Mouse (Mus musculus) kidney, postnatal 10 days (tissue): ENCODE data around the gene Onecut1.

ENCODE experiments used
- DNase-seq: peaks from one replicate; pipeline ENCODE4 v3.0.0; 2021; ENCODE audit warnings: mixed read lengths

Onecut1 gene

DNA sequence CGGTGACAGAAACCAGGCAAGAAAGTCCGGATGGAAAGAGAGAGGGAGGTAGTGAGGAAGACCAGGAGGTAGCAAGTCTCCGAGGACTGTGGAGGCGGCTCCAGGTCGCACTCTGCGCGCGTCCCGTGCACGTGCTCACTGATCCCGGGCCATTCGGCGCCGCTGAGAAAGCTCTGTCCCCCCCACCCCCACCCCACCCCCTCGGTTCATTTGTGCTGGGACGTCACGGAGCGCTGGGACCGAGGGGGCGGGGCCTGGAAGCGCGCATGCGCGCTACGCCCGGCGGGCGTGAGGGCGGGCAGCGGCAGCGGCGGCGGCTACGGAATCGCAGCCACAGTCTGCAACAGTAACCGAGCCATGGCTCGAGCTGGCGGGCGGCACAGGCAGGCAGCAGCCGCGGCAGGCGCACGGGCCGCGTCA, at the start of gene Onecut1:
Gene Onecut1 (plus strand): TSS at position 361 of the 420 bp plus-strand sequence.
- DNase-seq, result peak; percentile 80

DNA sequence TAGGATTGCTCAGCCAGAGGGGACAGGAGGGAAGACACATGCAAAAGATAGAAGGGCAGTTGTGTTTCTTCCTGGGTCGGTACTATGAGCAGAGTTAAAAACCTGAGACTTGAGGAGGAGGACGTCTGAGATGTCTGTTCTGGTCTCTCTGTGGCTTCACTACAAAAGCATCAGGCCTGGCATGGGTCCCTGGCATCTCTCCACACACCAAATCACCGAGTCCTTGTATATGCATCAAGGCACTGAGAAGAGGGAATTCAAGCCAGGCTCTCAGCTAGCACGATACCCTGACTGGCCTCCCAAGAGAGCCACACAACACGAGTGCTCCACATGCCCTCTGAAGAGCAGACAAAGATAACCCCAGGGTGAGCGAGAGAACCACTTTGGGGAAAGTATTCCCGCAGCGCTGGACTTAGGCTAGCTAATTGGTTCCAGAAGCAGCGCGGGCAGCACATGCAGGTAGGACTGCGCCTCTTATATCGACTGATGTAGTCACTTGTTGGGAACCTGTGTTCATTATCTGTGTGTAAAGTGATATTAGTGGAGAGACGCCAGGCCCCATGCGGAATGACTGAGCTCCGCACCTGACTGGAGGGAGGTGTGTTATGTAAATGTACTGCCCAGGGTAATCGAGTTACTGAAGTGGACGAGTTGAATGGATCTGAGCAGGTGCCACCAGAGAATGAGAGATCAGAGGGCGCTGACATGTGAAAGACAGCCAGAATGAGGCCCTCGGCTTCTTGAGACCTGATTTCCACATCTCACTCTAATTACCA, 41.8 kb upstream of the Onecut1 start:
- DNase-seq, result no peak

DNA sequence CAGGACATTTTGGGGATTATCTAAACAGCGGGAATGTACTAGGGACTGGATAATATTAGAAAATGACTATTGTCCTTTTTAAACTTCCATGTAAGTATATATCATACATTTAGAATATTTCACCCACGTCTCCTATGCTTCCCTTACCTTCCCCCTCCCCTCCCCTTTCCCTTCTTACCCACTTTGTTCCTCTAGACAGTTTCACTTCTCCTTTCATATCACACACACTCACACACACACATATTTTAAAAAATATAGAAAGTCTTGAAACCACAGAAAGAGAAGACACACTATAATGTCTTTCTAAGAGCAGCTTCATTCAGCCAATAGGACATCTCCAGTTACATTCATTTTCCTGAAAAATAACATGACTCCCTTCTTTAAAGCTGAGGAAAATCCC, 36.6 kb upstream of the Onecut1 start:
- DNase-seq, result no peak

- DNase-seq, result no peak
Measured at GRCm38 (mm10) chr9:74829206-74829605, 32.5 kb upstream of the Onecut1 start.

DNA sequence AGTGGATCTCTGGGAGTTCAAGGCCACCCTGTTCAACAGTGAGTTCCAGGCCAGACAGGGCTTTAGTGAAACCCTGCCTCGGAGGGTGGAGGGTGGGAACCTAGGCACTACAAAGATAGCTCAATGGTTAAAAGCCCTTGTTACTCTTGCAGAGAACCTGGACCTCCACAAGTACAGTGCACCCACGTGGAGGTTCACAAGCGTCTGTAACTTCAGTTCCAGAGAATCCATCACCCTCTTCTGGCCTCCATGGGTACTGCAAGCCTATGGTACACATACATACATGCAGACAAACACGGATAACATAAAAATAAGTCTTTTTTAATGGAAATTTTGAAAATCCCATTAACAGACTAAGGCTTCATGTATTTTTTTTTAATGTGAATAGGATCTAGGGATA, 18.8 kb upstream of the Onecut1 start:
- no peak for DNase-seq

GRCm38 (mm10) chr9:74846867-74847830, 14.6 kb upstream of the Onecut1 start:
- no peak for DNase-seq

- DNase-seq, result no peak
Measured at GRCm38 (mm10) chr9:74848411-74849194, 13.1 kb upstream of the Onecut1 start.

DNA sequence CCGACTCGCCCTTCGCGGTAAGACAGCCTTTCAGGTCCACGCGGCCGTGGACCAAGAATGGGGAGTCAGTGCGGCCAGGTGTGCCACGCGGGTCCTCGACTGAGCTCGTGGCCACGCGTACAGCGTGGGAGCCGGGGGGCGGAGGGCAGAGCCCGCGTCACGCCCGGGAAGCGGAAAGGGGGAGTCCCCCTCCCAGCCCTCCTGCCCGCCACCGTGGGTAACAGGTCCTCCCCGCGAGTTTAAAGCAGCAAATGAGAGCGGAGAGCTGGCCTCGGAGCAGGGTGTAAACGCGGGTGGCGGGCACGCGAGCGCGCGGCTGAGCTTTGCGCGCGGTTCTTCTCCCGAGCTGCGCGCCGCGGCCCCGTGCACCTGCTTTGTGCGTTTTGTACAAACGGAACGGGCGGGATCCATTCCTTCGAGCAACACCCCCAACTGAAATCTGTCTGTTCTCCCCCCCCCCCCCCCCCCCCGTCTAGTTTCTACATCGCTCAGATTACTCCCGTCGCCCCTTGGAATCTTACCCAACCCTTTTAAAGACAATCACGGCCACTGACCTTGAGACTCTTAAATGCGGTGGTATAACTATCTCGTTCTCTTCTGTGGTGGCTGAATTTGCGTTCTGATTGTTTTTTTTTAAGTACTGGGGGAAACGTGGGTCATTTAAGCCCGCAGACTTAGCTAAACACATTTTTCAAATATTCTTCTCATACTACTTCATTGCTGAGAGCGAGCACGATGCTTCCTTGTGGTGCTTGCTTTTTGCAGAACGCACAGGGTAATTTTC, 12.3 kb upstream of the Onecut1 start:
- no peak for DNase-seq

- DNase-seq, result no peak
Measured at GRCm38 (mm10) chr9:74849979-74850780, 11.5 kb upstream of the Onecut1 start.

- no peak for DNase-seq
Measured at GRCm38 (mm10) chr9:74850781-74851145, 11.0 kb upstream of the Onecut1 start.

DNA sequence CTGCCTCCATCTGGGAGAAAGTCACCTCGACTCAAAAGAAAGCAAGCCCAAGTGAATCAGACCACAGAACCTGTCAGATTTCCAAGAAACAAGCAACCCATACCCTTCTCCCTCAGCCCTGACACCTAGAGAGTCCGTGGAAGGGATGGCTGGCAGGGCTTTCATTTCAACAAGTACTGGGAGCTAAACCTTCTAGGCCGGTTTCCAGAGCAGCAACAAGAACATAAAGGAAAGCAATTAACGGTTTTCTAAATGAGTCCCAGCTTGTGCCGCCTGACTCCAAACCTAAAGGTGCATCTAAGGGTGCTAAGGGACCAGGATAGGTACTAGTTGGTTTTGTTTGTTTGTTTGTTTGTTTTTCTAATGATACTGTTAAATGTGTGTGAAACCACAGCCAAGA, 10.1 kb upstream of the Onecut1 start:
- DNase-seq, result no peak

DNA sequence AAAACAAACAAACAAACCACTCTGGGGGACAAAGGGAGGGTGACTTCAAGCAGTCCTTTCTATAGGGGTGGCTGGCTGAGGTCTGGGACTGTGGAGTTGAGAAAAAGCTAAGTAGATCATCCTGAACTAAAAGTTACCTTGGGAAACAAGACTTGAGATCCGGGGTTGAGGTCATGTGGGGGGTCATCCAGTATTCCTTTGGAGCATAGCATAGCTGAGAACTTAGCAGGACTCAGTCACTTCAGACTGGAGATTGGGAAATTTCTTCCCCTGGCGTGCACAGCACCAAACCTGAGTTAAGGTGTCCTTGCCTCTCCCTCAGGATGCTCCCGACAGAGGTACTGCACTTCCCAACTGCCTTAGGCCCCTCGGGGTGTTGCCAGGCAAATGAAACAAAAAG, 9.4 kb upstream of the Onecut1 start:
- no peak for DNase-seq

DNA sequence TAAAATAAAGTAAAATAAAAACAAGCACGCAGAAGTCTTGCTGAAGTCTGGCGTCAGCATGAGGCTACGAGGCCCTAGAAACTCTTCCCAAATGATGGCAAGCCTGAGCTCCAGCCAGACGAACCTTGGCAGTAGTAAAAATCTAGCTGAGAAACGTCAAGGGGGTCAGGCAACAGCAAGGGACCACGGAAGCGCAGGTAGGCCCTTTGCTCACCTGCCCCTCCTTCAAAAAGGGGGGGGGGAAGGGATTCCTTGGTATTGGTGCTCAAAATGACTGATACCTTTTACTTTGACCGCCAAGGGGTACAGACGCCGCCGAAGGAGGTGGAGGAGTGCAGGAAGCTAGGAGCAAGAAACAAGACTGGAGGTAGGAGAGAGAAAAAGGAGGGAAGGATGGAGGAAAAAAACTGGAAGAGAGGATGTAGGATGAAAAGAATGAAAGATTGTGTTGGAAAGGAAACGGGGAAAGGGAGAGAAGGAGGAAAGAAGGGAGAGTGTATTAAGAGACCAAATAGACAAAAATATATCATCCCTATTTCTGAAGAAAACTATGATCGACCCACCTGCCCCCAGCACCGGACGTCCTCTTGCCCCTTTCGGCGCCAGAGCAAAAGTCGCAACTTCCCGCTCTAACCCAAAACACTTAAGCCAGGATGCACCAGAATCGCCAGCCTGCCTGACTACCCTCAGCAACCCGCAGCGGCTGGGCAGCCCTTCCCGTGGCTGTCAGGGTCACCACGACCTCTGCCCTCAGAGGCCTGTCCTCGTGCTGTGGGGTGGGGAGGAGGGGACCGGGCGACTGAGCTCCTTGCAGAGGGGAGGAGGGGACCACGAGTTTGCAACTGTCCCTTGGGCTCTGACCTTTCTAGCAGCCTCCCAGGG, 8.3 kb upstream of the Onecut1 start:
- DNase-seq, result no peak

DNA sequence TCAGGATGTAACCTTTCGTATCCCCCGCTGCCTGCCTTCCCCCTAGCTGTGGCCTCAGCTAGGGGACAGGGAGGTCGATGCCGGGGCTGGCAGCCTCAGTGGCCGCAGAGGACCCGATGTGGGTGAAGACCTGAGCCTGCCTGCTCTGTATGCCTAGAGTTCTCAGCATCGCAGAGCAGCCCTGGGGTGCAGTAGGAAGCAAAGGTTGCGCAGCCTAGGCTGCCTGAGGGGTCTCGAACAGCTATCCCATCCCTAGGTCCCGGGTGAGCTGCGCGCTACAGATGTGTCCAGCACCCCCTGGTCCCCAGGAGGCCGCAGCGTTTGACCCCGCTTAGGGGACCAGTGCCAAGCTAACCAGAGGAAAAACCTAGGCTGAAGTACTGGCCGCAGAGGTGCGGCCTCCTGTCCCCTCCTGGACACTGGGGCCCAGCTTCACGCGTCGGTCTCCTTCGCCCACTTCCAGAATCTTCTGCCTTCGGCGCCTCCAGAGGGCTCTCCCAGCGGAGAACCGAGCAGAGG, 7.6 kb upstream of the Onecut1 start:
- no peak for DNase-seq

DNA sequence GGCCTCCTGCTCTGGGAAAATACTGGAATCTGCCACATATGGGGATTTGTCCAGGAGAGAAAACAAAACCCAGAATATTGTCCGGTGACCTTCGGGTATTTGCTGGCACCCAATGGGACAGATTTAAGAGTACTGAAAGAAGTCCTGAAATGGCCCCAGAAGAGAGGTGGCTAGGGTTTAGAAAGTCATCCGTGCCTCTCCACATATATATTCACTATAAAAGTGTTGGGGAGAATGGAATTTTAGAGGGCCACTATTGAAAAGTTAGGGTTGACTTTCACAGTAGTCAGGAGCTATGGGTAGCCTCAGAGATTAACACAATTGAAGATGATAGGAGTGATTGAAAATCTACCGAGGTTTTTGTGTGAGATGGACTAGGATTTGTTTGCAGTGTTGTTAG, 6.3 kb upstream of the Onecut1 start:
- no peak for DNase-seq

GRCm38 (mm10) chr9:74856578-74857507, 4.9 kb upstream of the Onecut1 start:
- no peak for DNase-seq

GRCm38 (mm10) chr9:74857508-74857840, 4.2 kb upstream of the Onecut1 start:
- no peak for DNase-seq

DNA sequence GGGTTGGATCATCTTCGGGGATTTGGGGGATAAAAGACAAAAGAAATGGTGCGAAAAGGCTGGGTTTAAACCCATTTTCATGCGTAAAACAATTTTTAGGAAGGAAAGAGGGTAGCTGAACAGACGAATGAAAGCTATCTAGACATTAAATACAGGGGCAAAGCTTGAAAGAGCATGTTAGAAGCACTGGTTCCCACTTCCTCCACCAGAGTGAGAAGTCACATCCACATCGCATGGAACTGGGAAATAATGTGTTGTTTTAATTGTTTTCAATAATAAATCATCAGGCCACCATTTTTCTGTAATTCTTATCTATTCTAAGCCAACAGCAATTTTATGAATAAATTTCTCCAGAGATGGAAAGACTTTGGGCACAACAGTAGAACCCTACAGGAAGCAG, 3.6 kb upstream of the Onecut1 start:
- no peak for DNase-seq

DNA sequence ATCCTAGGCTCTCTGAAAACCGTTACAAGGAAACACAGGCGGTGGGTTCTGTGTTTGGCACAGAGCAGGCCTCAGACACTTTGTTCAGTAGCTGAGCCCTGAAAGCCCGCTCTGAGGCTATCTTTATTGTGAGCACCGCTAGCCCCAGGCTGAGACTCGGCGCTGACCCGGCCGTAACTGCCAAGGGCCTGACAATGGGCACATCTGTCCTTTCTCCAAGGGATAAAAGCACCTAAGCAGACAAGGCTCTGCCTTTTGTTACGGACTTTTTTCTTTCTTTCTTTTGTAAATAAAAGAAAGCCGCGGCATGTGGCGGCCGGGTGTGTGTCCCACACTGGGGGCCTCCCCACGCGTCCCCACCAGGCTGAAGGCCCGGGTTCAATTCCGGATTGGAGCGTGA, 1.3 kb upstream of the Onecut1 start:
- no peak for DNase-seq
